Mouse (Mus musculus): Measurements from ENCODE around the gene Flt3.
A peak's percentile ranks its signal among the peaks of the same experiment; 100 is the strongest.

Flt3 gene

DNA sequence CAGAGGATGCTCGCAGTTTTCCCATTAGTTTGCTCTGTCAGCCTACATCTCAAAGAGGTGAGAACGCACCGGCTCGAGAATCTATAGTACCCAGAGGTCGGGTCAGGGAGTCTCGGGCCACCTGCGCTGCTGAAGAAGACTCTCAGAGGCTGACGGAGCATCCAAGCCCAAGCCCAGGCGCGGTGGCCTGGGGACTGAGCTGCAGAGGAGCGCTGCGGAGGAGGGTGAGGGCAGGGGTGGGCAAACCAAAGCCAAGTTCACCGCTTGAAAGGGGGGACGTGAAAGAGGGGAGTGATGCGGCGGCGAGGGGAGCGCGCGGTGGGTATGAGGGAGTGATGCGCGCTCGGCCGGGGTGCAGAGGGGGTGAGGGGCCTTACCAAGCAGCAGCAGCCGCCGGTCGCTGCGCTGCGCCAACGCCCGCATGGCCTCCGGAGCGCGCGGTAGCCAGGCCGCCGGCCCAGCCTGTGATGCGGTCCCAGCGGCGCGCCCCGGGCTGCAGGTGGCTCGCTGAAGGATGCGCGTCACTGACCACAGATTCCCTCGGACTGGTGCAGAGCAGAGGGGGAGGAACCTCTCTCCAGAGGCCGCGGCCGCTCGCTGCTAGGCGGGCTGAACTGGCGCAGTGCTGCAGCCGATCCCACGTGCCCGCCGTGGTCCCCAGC, at the start of gene Flt3:
Gene Flt3 (minus strand): TSS at position 647 of the 662 bp plus-strand sequence.
- no peak for DNase-seq (ENCODE audit: low read depth, low spot score)

- no peak for DNase-seq (ENCODE audit: low read depth, low spot score)
Measured at GRCm38 (mm10) chr5:147448933-147449332, 48.6 kb upstream of the Flt3 start.

DNA sequence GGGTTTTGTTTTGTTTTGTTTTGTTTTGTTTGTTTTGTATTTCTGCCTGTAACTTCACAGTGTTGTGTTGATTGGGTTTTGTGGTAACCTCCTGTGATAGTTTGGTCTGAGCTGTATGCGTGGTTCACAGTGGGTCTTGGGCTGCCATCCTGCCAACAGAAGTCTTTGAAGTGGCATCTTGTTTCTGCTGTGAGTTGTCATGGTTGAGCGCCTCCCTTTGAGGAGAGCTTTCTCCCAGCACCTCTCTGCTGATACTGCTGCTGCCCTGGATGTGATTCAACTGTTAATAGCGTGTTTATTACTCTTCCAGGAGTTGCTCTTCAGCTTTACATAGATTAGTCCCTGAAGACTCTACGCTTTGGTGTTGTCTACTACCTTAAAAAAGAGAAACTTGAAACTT, 48.2 kb upstream of the Flt3 start:
- DNase-seq (ENCODE audit: low read depth, low spot score), result no peak

- DNase-seq (ENCODE audit: low read depth, low spot score), result peak; percentile 49
Measured at GRCm38 (mm10) chr5:147445252-147445651, 45.0 kb upstream of the Flt3 start.

DNA sequence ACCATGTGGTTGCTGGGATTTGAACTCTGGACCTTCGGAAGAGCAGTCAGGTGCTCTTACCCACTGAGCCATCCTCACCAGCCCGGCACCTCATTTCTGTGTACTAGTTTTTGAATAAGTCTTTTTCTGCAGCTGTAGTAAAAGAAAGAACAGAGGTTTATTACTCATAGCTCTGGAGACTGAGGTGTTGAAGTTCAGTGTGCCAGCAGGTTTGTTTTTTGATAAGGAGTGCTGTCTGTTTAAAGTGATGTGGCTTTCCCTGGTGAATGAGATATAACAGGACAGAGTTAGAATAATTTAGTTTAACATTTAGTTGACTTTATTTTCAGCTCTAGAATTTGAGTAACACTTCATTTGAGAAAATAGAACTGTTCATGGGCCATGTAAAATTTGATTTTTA, 44.5 kb upstream of the Flt3 start:
- no peak for DNase-seq (ENCODE audit: low read depth, low spot score)

- DNase-seq (ENCODE audit: low read depth, low spot score), result no peak
Measured at GRCm38 (mm10) chr5:147444298-147444697, 44.0 kb upstream of the Flt3 start.

DNA sequence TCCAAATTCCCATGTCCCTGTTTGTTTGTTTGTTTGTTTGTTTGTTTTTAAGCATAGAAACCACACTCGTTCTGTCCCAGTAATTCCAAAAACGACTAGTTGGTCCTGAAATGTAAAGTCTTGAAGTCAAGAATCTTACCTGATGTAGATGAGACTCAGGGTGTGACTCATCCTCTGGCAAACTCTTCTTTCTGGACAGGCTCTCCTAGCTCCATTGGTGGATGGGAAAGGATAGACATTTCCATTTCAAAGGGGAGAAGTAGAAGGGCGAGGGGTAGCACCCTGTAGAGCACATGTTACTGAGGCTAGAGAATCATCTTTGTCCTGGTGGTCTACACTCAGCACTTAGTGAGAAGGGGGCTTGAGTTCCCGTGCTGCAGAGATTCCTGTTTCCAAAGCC, 42.5 kb upstream of the Flt3 start:
- no peak for DNase-seq (ENCODE audit: low read depth, low spot score)

DNA sequence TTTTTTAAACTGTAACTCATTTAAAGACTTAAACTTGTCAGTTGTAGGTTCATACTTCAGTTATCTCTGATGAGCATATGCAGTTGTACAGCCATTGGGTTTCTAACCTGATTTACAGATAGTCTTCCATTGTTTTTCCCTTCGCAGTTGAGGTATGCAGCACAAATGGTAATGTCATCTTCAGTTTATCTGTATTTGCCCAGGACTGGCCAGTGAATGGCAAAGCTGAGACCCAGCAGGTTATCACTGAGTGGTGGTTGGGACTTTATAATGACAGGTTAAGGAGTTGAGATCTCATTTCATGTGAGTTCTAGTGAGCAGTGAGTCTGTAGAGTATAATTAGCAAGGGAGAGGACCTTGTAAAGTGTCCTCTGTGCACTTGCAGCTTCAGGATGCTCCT, 41.7 kb upstream of the Flt3 start:
- no peak for DNase-seq (ENCODE audit: low read depth, low spot score)

DNA sequence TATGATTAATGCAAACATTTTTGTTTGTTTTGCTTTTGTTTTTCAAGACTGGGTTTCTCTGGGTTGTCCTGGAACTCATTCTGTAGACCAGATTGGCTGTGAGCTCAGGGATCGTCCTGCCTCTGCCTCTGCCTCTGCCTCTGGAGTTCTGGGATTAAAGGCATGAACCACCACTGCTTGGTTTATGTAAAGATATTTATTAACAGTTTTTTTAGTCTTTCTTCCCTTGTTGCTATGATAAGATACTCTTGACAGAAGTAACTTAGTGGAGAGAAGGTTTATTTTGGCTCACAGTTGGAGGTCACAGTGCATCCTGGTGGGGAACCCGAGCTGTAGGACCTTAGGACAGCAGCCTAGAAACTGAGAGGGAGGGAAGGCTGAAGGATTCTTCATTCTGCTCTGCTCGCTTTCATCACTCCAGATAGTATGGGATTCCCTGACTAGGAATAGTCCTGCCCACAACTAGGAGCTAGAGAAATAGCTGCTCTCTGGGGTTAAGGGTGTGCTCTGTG, 40.8 kb upstream of the Flt3 start:
- DNase-seq (ENCODE audit: low read depth, low spot score), result no peak

DNA sequence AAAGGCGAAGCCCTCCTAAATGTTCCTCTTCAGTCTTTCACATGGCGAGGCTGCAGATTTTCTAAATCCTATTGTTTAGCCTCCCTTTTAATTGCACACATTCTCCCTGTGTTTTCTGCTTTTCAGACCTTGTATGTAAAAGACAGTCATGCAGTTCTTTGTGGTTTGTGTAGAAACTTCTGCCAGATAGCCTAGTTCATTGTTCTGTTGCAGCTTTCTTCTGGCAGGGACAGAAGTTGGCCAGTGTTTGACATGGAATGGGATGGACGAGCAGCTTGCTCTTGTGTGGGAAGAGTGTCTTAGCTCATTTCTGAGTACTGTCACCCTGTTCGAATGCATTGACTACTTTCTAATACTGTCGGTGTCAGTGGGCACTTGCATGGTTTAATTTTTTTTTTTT, 36.2 kb upstream of the Flt3 start:
- no peak for DNase-seq (ENCODE audit: low read depth, low spot score)

DNA sequence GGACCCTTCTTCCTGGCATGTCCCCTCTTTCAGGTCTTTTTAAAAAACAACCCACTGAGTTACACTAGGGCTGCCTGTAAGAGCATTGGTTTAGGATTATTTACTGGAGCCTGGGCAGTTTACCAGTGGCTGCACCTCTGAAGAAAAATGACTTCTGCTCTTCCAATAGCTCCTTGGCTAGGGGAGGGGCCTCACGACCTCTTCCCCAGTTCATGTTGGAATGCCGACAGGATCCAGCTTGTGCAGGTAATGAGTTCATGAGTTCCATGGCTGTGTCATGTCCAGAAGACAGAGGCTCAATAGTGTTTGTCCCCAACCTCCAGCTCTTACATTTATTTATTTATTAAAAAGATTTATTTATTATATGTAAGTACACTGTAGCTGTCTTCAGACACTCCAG, 35.5 kb upstream of the Flt3 start:
- DNase-seq (ENCODE audit: low read depth, low spot score), result no peak

- DNase-seq (ENCODE audit: low read depth, low spot score), result no peak
Measured at GRCm38 (mm10) chr5:147435224-147435623, 34.9 kb upstream of the Flt3 start.

GRCm38 (mm10) chr5:147432927-147433326, 32.6 kb upstream of the Flt3 start:
- no peak for DNase-seq (ENCODE audit: low read depth, low spot score)

GRCm38 (mm10) chr5:147430936-147431839, 30.9 kb upstream of the Flt3 start:
- no peak for DNase-seq (ENCODE audit: low read depth, low spot score)

DNA sequence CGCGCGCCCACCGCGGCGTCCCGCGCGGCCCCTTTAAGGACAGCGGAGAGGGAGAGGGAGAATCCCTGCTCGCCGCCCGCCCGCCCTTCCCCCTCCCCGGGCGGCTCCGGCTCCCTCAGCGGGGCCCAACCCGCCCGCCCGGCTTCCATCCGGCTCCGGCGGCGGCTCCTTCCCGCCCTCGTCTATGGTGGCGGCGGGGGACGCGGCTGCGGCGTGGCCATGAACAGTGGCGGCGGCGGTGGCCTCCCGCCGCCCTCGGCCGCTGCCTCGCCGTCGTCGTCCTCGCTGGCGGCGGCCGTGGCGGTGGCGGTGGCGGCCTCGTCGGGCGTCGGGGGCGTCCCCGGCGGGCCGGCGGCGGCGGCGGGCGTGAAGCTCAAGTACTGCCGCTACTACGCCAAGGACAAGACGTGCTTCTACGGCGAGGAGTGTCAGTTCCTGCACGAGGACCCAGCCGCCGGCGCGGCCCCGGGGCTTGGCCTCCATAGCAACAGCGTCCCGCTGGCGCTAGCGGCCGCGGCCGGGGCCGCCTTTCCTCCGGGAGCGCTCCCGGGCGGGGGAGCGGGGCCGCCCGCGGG, 30.2 kb upstream of the Flt3 start:
- no peak for DNase-seq (ENCODE audit: low read depth, low spot score)

DNA sequence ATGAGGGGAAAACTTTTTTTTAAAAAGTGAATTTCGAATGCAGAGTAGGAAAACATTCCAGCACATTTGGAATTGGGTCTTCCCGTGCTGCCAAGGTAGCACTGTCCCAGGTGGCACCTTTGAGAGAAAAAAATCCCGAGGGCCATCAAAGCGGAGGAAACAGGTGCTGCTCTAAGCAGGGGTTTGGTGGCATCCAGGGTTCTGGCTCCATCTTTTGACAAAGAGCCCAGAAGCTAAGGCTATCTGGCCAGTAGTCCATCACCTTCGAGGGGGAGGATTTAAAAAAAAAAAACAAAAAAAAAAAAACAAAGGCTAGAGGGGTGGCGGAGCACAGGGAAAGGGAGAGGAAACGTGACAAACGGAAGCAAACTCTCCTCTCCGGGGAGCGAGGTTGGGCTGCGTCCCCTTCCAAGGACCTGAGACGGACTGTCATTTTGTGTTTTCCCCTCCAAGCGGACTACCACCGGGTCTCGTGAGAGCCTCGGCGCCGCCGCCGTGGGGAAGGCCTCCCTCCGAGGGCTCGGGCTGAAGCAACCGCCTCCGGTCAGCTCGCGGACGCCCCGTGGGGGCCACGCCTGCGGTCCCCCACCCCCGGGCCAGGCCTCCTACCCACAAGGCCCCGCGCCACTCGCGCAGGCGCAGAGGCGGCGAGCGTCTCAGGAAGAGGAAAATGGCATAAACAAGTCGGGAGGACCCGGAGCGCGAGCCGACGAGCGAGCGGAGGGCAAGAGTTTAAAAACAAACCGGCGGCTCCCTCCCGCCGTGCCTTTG, 29.4 kb upstream of the Flt3 start, which contains the start of gene Pan3:
Gene Pan3 (plus strand): TSS at position 627 of the 771 bp plus-strand sequence.
- DNase-seq (ENCODE audit: low read depth, low spot score), result peak; percentile 86

DNA sequence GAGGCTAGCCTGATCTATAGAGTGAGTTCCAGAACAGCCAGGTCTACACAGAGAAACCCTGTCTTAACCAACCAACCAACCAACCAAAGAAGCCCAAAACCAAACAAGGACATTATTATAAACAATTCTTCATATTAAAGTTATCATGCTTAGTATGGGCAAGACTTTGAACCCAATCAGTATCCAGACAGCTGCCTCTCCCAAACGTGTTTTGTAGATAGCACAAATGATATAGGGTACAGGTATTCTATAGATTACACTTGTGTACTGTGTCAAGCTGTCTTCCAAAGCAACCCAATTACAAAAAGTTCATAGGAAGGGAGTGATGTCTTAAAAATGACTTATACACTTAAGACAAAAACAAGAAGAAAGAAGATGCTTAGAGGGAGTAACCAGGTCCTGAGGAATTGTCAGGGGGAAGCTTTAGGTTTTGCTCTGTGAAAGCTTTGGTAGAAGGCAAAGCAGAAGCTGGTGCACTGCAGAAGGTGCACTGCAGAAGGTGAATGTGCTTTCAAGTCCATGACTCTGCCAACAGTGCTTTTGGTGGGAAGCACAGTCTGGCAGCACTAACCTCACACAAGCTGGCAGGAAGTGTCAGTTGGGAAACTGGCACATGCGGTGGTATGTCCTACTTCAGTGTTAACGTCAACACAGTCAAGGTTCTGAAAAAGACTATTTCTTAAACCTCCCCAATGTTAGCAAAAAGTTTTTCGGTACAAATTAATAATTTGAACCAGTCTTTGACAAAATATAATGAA, 25.9 kb upstream of the Flt3 start:
- DNase-seq (ENCODE audit: low read depth, low spot score), result no peak

DNA sequence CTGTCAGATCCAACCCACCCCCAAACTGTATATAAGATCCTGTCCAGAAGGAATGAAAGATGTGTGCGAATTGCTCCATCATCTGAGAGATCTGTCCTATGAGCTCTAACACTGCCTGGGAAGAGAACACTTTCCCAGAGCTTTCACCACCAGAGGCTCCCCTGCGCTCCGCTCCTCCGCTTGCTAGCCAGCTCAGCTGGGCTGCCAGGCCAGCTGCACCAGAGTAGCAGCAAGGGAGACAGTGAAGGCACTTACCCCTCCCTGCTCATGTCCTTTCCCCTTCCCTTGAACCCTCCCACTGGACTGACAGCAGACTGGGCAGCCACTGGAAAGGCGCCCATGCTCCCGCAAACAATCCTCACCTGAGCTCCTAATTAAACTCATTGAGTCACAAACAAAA, 23.3 kb upstream of the Flt3 start:
- no peak for DNase-seq (ENCODE audit: low read depth, low spot score)

DNA sequence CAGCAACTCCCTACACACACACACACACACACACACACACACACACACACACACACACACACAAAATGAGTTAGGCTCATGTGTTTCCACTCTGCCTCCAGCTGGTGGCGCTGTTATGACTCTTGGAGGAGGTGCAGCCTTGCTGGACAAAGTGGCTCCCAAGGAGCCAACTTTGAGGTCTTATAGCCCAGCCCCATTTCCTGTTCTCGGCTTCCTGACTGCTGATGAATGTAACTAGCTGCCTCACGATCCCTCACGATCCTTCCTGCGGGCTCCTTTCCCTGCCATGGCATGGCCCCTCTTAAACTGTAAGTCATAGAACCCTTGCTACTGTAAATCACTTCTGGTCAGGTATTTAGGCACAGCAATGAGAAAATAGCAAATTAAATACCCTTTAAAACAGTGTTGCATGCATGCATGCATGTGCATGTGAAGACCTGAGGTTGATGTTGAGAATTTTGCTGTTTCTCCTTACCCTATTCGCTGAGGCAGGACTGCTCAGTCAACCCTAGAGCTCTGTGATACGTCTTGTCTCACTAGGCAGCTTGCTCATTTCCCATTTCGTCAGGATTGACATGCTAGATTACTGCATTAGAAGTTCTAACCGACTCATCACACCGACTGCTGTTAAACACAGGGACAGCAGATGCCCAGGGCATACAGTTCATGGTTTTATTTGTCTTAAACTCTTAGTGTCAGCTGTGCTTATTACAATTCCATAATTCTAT, 18.3 kb upstream of the Flt3 start:
- DNase-seq (ENCODE audit: low read depth, low spot score), result no peak

GRCm38 (mm10) chr5:147417986-147418385, 17.7 kb upstream of the Flt3 start:
- DNase-seq (ENCODE audit: low read depth, low spot score), result no peak

Measured in telencephalon, adult 2 months (tissue).